Mouse (Mus musculus): ENCODE measurements around the gene Dlx3.
A peak's percentile ranks its signal among the peaks of the same experiment; 100 is the strongest.

Gene Dlx3

GRCm38 (mm10) chr11:95088857-95089779 lies 30.8 kb upstream of the Dlx3 start:
- no peak for DNase-seq (ENCODE audit: low spot score in 2 of 2)

GRCm38 (mm10) chr11:95093077-95093476 lies 26.8 kb upstream of the Dlx3 start:
- no peak for DNase-seq (ENCODE audit: low spot score in 2 of 2)

- no peak for DNase-seq (ENCODE audit: low spot score in 2 of 2)
These were observed 24.3 kb upstream of the Dlx3 start for GRCm38 (mm10) chr11:95095596-95095995.

- DNase-seq (ENCODE audit: low spot score in 2 of 2) = no peak
These were observed 23.1 kb upstream of the Dlx3 start for GRCm38 (mm10) chr11:95096608-95097373.

DNA sequence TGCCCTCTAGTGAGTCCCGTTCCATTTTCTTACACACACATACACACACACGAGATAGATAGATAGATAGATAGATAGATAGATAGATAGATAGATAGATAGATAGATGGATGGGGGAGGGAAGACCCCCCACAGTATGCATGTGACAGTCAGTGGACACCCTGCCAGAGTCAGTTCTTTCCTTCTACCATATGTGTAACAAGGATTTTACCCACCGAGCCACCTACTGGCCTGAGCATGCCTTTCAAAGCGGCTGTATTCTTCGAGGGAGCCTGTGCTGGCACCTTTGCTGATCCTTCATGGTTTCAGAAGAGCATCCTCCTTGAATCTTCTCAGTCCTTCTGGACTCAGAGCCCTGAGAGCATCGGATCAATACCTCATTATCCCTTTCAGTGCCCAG lies 22.0 kb upstream of the Dlx3 start:
- DNase-seq (ENCODE audit: low spot score in 2 of 2) = no peak

DNA sequence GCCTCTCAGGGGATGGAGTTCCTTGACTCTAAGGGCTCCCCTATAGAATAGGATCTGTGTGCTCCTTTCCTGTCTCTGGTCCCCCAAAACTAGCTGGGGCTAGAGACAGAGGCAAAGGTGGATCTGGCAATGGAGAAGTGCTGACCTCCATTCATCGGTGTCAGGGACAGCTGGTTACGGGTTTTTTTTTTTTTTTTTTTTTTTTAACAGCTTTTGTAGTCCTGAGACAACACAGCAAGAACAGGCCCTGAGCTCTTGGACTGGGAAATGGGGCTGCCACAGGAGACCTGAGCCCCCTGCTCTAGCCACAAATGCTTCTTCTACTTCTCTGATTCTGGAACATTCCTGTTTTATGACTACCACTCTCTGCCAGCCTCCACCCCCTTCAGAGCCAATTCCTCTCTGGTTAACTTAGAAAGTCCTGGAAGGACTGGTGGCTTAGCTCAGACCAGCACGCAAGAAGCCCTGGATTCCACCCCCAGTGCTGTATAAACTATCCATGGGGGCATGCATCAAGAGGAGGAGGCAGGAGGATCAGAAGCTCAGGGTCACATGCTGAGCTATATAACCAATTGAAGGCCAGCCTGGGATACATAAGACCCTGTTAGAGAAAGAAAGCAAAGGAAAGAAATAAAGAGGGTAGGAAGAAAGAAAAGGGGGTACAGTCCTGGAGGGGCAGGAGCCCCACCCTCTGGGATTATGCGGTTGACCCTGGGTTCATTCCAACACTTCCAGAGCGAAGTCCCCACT lies 21.4 kb upstream of the Dlx3 start:
- no peak for DNase-seq (ENCODE audit: low spot score in 2 of 2)

- no peak for DNase-seq (ENCODE audit: low spot score in 2 of 2)
These were observed 19.5 kb upstream of the Dlx3 start for GRCm38 (mm10) chr11:95100393-95100792.

DNA sequence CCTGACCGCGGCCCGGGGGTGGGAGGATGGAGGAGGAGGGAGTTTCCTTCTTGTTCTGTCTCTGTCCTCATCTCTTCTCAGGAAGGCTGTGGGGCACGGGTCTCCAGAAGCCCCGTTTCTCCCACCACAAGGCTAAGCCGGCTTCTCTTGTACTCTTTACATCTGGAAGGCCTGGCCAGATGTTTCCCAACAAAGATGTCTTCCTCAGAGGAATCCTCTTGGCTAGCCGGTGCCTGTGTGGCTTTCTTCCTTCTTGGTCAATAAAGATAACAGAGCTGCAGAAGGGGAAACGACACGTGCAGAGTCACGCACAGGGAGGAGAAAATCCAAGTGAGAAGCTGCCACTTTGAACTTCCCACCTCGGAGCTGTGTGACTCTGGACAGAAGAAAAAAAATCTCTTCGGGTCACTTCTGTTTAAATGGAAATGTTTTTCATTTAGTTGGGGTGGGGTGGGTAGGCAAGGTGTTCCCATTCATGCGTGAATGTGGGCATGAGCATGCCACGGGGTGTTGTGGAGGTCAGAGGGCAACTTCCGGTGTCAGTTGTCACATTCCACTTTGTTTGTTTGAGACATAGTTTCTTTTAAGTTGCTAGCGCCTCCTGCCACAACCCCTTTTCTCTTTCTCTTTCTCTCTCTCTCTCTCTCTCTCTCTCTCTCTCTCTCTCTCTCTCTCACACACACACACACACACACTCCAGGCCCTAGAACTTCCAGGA lies 18.7 kb upstream of the Dlx3 start:
- no peak for DNase-seq (ENCODE audit: low spot score in 2 of 2)

- no peak for DNase-seq (ENCODE audit: low spot score in 2 of 2)
These were observed 17.6 kb upstream of the Dlx3 start for GRCm38 (mm10) chr11:95102161-95102904.

DNA sequence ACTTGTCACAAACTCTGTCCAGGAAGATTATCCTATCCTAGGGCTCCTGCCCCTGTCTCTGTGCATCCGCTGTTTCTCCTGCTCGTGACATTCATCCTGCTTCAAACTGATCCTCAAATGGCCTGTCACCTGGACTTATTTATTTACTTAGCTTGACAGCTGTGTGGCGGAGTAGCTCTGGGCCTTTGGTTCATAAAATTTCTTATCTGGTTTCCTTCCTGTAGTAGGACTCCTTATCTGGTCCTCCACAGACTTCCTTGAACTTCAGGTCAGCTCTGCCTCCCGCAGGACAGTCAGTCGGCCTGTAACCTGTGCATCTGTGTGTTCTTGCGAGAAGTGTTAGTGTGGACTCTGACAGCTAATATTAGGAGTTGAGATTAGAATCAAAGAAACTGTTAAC lies 15.7 kb upstream of the Dlx3 start:
- DNase-seq (ENCODE audit: low spot score in 2 of 2) = no peak

- DNase-seq (ENCODE audit: low spot score in 2 of 2) = no peak
These were observed 14.5 kb upstream of the Dlx3 start for GRCm38 (mm10) chr11:95105274-95105874.

DNA sequence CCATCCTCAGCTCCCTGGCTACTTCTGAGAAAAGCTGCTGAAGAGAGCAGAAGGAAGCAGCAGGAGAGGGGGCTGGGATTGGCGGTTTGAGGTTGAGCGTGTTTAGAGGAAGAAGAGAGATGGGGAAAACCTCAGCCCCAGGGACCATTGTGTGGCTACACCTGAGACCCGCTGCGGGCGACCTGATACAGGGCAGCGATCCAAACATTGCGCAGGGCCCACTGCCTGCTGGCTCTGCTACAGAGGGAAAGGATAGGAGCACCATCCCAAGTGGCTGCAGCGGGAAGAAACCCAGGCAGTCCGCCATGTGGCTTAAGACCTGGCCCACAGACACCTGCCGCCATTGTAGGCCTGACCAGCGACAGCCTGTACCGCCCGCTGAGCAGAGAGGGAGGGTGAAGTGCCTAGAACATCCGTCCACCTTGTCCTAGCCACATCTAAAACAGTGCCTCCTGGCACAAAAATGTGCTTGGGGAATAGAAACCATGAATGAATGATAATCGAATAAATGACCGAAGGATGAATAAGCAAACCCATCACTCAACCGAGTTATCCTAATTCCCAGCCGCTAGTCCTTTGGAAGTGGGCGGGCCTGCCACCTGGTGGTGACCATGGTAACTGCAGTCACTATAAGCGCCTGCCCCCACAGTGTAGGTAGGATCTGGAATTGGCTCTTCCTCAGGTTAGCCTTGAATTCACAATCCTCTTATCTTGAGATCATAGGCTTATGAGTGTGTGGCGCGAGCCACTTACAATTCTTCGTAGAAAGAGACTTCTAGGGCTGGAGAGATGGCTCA lies 13.3 kb upstream of the Dlx3 start:
- peak; percentile 50 to 70 for DNase-seq (ENCODE audit: low spot score in 2 of 2)

GRCm38 (mm10) chr11:95109000-95109399 lies 10.9 kb upstream of the Dlx3 start:
- DNase-seq (ENCODE audit: low spot score in 2 of 2) = no peak

GRCm38 (mm10) chr11:95110081-95110480 lies 9.8 kb upstream of the Dlx3 start:
- no peak for DNase-seq (ENCODE audit: low spot score in 2 of 2)

DNA sequence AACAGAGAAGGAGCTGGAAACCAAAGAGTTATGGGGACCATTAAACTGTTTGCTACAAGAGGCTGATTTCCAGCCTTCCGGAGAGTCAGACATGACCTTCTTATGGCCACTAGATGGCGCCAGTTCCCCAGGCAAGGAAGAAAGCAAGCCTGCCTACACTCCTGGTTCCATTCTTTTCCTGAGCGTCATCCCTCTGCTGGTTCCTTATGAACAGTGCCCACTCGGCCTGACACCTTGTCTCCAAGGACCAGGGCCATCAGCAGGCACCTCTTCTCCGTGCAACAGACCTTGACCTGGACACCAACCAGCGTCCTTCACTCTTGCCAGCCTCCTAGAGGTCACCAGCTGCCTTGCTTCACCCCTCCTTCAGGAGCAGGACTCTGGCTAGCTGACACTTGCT lies 2.9 kb upstream of the Dlx3 start:
- DNase-seq (ENCODE audit: low spot score in 2 of 2) = peak; percentile 46 to 59

GRCm38 (mm10) chr11:95118505-95118904 lies 1.4 kb upstream of the Dlx3 start:
- DNase-seq (ENCODE audit: low spot score in 2 of 2) = peak; percentile 52 to 63

DNA sequence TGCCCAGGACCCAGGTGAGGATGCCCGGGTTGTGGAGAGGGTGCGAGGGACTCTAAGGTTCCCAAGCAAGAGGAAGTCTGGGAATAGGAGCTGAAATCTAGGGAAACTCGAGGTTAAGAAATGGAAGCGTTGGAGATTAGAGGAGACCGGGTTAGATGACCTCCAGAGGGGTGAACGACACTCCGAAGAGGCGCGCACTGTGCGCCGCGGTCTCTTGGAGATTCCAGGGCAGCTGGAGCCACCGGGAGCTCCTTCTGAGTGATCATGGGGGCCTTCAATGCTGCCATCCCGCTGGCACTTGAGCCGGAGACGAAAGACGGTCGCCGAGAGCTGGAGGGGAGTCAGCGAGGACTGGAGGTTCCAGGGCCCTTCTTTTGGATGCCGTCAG lies 708 bp downstream of the Dlx3 start:
- no peak for DNase-seq (ENCODE audit: low spot score in 2 of 2)

DNA sequence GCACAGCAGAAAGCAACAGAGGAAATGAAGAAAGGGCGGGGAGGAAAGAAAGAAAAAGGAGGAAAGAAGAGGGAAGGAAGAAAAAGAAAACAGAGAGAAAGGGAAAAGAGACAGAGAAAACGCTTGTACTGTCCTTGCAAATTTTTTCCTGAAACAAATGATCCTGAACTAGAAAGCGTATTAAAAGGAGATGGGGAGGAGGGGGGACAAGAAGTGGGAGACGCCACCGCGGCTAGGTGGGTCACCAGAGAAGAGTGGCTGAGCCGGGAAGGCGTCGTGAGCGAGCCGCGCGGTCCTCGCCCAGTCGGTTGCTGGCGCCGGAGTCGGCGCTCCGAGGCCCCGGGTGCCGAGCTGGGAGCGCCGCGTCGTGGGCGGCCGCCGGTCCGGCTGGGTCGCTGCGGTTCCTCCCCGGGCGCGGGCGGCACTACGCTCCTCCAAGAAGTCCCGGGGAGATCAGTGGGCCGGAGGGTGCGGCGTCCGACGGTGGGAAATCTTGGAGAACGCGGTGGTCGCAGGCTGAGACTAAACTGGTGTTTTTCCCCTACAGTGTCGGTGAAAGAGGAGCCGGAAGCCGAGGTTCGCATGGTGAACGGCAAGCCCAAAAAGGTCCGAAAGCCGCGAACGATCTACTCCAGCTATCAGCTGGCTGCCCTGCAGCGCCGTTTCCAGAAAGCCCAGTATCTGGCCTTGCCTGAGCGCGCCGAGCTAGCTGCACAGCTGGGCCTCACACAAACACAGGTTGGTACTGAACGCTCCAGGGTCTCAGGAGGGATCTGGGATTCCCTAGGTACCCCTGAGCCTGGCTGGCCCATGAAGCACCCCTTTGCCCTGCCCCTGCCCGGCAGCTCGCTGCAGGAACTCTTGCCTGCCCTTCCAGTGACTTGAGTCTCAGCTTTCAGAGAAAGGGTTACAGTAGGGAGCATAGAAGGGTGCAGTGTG lies 1.5 kb downstream of the Dlx3 start:
- DNase-seq (ENCODE audit: low spot score in 2 of 2) = no peak

Measured in right cerebral cortex, postnatal 36 days (tissue).